Mouse (Mus musculus) midbrain, postnatal 0 days (tissue): ENCODE results near the gene Ryr2. TPM values are rescaled to one million over a fixed set of nuclear protein-coding genes. Genes with fewer than 3 reads are reported as not detected.

ENCODE experiments used
- ATAC-seq: fragments of 200-750 bp; cut with Nextera tagmentation; 2 replicates; pipeline ENCODE4 v1.8.0; 2017; ENCODE audit warnings: moderate number of reproducible peaks, mild to moderate bottlenecking, moderate TSS enrichment, moderate library complexity; ENCODE audit not compliant: low FRiP score
- DNase-seq: peaks from one replicate; pipeline ENCODE4 v3.0.0-alpha.2; 2015; ENCODE audit warnings: low spot score
- H3K27ac ChIP-seq: fragments of 300-500 bp; sonication (generic); 2 replicates; pipeline ENCODE4 v1.5.1; 2014; ENCODE audit warnings: low read depth, mild to moderate bottlenecking, low read length, mixed read lengths
- H3K27me3 ChIP-seq: fragments of 300-500 bp; sonication (generic); 2 replicates; pipeline ENCODE4 v1.6.1; 2014; ENCODE audit warnings: low read length, control low read depth, mixed read lengths; ENCODE audit not compliant: insufficient read depth
- H3K36me3 ChIP-seq: fragments of 300-500 bp; sonication (generic); 2 replicates; pipeline ENCODE4 v1.6.1; 2014; ENCODE audit warnings: low read length, control low read depth, mixed read lengths; ENCODE audit not compliant: insufficient read depth
- H3K4me1 ChIP-seq: fragments of 300-500 bp; sonication (generic); 2 replicates; pipeline ENCODE4 v1.6.1; 2014; ENCODE audit warnings: mild to moderate bottlenecking, control low read depth, antibody characterized with exemption, low read length, mixed read lengths; ENCODE audit not compliant: insufficient read depth
- H3K4me2 ChIP-seq: fragments of 300-500 bp; sonication (generic); 2 replicates; pipeline ENCODE4 v1.6.1; 2014; ENCODE audit warnings: low read depth, mild to moderate bottlenecking, low read length, mixed read lengths; ENCODE audit not compliant: poor library complexity, severe bottlenecking
- H3K4me3 ChIP-seq: fragments of 300-500 bp; sonication (generic); 2 replicates; pipeline ENCODE4 v1.5.1; 2014; ENCODE audit warnings: low read depth, mild to moderate bottlenecking, low read length, moderate library complexity
- H3K9ac ChIP-seq: fragments of 300-500 bp; sonication (generic); replicated peaks from 2 replicates; pipeline ENCODE4 v1.6.1; 2014; ENCODE audit warnings: mild to moderate bottlenecking, low read length, moderate library complexity, mixed read lengths; ENCODE audit not compliant: poor library complexity, severe bottlenecking
- H3K9me3 ChIP-seq: fragments of 300-500 bp; sonication (generic); 2 replicates; pipeline ENCODE4 v1.6.1; 2016; ENCODE audit warnings: low read length, control low read depth
- CTCF ChIP-seq: IDR thresholded peaks from 2 replicates; pipeline ENCODE4 v1.5.1; 2016; ENCODE audit warnings: antibody characterized with exemption, mild to moderate bottlenecking
- WGBS: fragments of 180-500 bp; shearing (Covaris S2); extraction: QIAGEN DNeasy Blood & Tissue Kit; methylation state at CpG from one replicate; pipeline ENCODE4 v1.1.7; 2014; 5-methylcytosine and 5-hydroxymethylcytosine counted together
- polyA plus RNA-seq: library from polyadenylated mRNA; unstranded; fragments of >200 nt; fragmentation: Nextera tagmentation; extraction: Ambion mirVana; gene quantifications from 2 replicates; pipeline ENCODE4 v1.2.1, GENCODE M21; 2015
- total RNA-seq: library from RNA; depleted of rRNA; stranded (reverse); fragments of >200 nt; gene quantifications from 2 replicates; pipeline ENCODE4 v1.2.3, GENCODE M21; 2014

Gene Ryr2
- total and polyA plus RNA-seq, 2 experiments from 2014 or later = 3.5 to 22.5 TPM

GRCm38 (mm10) chr13:11912208-11912607, 194.5 kb downstream of the Ryr2 start:
- Histone ChIP-seq H3K4me3 (no peak overlapping the region), H3K9me3 (no peaks in the 10 kb centered on the region), H3K9ac (no peak overlapping the region), H3K27ac (no peak overlapping the region), H3K4me2 (no peak overlapping the region), H3K36me3 (no peaks in the 10 kb centered on the region), H3K27me3 (no peaks in the 10 kb centered on the region), H3K4me1 (no peaks in the 10 kb centered on the region)
- DNase-seq (no peak), ATAC-seq (no peak)
- no peak for TF ChIP-seq CTCF
- WGBS = 69% methylated on average over 2 of the region's 2 CpGs

DNA sequence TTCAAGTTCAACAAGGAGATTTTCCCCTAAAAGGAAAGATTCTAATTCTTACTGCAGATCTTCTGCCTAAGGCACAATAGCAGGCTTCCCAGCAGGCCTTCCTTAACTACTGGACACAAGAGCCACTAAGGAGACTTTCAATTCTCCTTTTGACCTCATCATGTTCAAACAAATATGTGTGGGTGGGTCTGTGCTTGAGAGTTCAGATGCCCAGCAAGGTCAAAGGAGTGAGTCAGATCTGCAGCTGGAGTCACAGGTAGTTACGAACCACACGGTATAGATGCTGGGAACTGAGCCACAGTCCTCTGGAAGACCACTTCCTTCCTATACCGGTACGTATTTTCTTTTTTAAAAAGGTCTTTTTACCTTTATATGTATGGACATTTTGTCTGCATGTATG, 198.6 kb downstream of the Ryr2 start:
- no peak for TF ChIP-seq CTCF
- H3K27me3 ChIP-seq = no peaks in the 10 kb centered on the region
- H3K9ac ChIP-seq = no peak overlapping the region
- DNase-seq (no peak), ATAC-seq (no peak)
- no peak overlapping the region for H3K27ac ChIP-seq
- H3K4me1 ChIP-seq = no peaks in the 10 kb centered on the region
- no peaks in the 10 kb centered on the region for H3K36me3 ChIP-seq
- H3K4me3 ChIP-seq = no peak overlapping the region
- no peak overlapping the region for H3K4me2 ChIP-seq
- no peaks in the 10 kb centered on the region for H3K9me3 ChIP-seq
- 87% methylated on average over 4 of the region's 4 CpGs for WGBS

GRCm38 (mm10) chr13:11905126-11905525, 201.6 kb downstream of the Ryr2 start:
- H3K4me1 ChIP-seq = no peaks in the 10 kb centered on the region
- no peak for TF ChIP-seq CTCF
- H3K4me3 ChIP-seq = no peak overlapping the region
- ATAC-seq (no peak), DNase-seq (no peak)
- no peaks in the 10 kb centered on the region for H3K36me3 ChIP-seq
- H3K9ac ChIP-seq = no peak overlapping the region
- H3K27ac ChIP-seq = no peak overlapping the region
- WGBS = 73% methylated on average over 2 of the region's 2 CpGs
- no peaks in the 10 kb centered on the region for H3K27me3 ChIP-seq
- no peak overlapping the region for H3K4me2 ChIP-seq
- no peaks in the 10 kb centered on the region for H3K9me3 ChIP-seq

DNA sequence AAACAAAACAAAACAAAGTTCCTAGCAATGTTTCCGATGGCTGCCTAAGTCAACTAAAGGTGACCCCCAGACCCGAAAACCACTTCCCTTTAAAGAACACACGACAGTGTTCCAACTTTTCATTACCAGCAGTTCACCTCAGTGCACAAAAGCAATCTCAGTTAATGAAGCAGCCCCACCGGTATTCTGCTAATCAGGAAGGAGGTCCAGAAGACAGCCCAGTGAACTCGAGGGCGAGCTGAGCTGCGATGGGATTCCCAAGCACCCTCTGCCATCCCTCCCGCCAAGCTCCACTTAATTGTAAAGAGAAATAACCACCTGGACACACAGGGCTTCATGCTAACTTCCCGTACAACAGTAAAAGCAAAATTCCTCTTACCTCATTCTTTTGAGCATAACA, 203.5 kb downstream of the Ryr2 start:
- H3K27me3 ChIP-seq = no peaks in the 10 kb centered on the region
- no peak overlapping the region for H3K27ac ChIP-seq
- ATAC-seq = no peak
- H3K9me3 ChIP-seq = no peaks in the 10 kb centered on the region
- no peak overlapping the region for H3K4me3 ChIP-seq
- WGBS = 45% methylated on average over 9 of the region's 9 CpGs
- no peak for DNase-seq
- no peak for TF ChIP-seq CTCF
- H3K9ac ChIP-seq = no peak overlapping the region
- no peaks in the 10 kb centered on the region for H3K36me3 ChIP-seq
- H3K4me1 ChIP-seq = no peaks in the 10 kb centered on the region
- H3K4me2 ChIP-seq = no peak overlapping the region

GRCm38 (mm10) chr13:11902856-11903255, 203.9 kb downstream of the Ryr2 start:
- TF ChIP-seq CTCF = no peak
- WGBS = 32% methylated on average over 6 of the region's 6 CpGs
- H3K9me3 ChIP-seq = no peaks in the 10 kb centered on the region
- ATAC-seq = no peak
- H3K4me1 ChIP-seq = no peaks in the 10 kb centered on the region
- H3K4me2 ChIP-seq = no peak overlapping the region
- H3K36me3 ChIP-seq = no peaks in the 10 kb centered on the region
- H3K9ac ChIP-seq = no peak overlapping the region
- H3K27me3 ChIP-seq = no peaks in the 10 kb centered on the region
- H3K4me3 ChIP-seq = no peak overlapping the region
- no peak for DNase-seq
- H3K27ac ChIP-seq = no peak overlapping the region

DNA sequence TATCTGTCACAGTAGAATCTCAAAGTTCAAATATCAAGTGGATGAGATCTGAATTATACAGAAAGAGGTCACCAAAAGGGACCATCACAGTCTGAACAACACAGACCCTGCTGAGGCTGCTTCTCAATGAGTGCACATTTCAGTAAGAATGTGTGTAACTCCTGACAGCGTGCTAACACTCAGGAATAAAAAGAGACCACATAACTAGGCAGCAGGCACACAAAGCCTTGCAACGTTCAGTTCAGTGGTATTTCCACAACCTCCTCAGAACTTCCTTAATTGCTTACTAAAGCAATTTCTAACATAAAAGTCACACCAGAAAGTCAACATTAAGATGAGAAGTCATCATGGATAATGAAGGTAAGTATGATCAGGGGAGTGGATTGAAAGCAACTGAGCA, 206.1 kb downstream of the Ryr2 start:
- Histone ChIP-seq H3K27ac (no peak overlapping the region), H3K36me3 (no peaks in the 10 kb centered on the region), H3K9me3 (no peaks in the 10 kb centered on the region), H3K9ac (no peak overlapping the region), H3K4me3 (no peak overlapping the region), H3K4me1 (no peaks in the 10 kb centered on the region), H3K27me3 (no peaks in the 10 kb centered on the region), H3K4me2 (no peak overlapping the region)
- DNase-seq (no peak), ATAC-seq (no peak)
- TF ChIP-seq CTCF = no peak
- WGBS = 78% methylated on average over 2 of the region's 2 CpGs
